Mouse (Mus musculus) heart, adult 18-20 months (tissue): ENCODE data around the gene Nell2. TPM values are rescaled to one million over a fixed set of nuclear protein-coding genes. Genes with fewer than 3 reads are reported as not detected.

Experiments used
- DNase-seq, 2 experiments: peaks; one replicate each; pipeline ENCODE4 v3.0.0; 2021 to 2022; ENCODE audit warnings: mixed read lengths in 1 of 2
- total RNA-seq, 2 experiments: library from RNA; stranded (reverse); gene quantifications; 2 replicates each; pipeline ENCODE4 v1.2.3; 2021

Gene Nell2
- total RNA-seq, 2 experiments from 2014 or later, result not detected

DNA sequence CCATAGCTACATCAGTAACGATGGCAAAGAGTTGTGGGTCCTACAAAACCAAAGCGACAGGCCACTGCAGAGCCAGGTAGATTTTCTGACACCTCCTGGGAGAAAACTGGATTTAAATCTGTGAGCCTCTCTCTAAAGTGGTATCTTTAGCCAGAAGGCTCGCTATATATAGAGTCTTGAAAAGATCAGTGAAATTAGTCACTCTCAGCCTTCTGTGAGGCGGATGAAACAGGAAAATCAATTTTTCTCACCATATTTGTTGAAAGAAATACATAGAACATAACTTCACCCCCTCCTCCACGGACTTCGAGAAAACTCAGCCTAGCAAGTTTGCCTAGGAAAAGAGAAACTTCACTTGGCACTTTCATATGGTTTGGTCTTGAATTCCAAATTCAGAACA is 54.4 kb downstream of the Nell2 start:
- DNase-seq, result no peak

DNA sequence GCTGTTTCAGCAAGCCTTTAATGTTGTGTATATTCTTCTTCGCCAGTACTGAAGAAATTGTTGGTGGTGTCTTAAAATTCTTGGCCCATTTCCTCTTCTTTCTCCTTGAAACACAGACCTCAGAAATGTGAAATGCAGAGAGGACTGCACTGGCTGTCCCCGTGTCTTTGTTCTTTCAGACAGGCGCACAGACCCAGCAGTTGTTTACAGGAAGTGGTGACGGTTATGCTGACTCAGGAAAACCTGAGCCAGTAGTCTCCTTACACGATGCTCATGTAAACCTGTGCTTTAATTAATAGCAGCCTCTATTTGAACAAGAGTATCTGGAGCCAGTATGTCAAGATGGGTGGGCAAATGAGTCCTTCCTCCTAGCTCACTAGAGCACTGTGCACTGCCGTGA is 61.2 kb downstream of the Nell2 start:
- DNase-seq, result no peak

GRCm38 (mm10) chr15:95460041-95460566 is 68.3 kb downstream of the Nell2 start:
- DNase-seq, result no peak

GRCm38 (mm10) chr15:95444586-95444985 is 83.8 kb downstream of the Nell2 start:
- DNase-seq, result no peak

DNA sequence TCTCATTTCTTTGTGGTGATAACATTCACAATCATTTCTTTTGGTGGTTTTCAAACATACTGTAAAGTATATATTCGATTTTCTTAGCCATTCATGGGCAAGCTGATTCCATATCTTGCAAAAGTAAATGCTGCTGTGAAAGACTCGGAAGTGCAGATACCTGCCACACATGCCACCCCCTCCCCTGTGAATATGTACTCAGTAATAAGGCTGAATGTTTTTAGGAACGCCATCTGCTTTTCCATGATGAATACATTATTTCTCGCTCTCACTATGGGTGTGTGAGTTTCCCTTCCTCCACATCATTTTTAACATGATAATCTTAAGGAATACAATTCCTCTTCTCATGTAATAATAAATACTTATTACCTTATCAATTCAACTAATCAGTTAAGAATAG is 90.6 kb downstream of the Nell2 start:
- no peak for DNase-seq

- DNase-seq, result no peak
These were observed 92.1 kb downstream of the Nell2 start for GRCm38 (mm10) chr15:95436261-95436660.

DNA sequence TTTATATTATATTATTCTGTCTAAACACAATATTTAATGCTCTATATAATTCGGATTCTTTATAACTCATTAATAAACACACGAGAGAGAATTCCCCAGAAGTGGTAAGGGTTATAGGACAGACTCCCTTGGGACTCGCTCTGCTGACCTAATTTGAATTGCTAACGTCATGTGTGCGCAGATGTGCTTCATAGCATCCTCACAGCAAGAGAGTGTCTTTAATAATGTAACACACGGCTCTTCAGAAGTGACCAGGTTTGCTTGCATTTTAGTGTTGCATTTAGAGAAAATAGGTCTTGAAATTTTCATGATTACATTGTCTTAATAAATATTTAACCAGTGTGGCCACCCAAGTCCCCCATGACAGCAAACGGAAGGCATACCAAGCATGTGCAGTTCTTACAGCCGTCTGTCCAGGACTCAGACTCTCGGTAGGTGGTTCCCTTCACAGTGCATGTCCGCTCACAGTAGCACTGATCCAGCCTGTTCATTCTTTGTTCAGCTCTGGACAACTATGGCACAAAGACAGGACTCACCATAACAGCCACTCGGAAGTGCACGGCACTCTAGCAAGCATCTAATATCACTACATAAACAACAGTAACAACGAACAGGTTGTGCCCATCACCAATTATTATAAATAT is 97.1 kb downstream of the Nell2 start:
- DNase-seq, result no peak

- no peak for DNase-seq
These were observed 98.4 kb downstream of the Nell2 start for GRCm38 (mm10) chr15:95430000-95430399.

DNA sequence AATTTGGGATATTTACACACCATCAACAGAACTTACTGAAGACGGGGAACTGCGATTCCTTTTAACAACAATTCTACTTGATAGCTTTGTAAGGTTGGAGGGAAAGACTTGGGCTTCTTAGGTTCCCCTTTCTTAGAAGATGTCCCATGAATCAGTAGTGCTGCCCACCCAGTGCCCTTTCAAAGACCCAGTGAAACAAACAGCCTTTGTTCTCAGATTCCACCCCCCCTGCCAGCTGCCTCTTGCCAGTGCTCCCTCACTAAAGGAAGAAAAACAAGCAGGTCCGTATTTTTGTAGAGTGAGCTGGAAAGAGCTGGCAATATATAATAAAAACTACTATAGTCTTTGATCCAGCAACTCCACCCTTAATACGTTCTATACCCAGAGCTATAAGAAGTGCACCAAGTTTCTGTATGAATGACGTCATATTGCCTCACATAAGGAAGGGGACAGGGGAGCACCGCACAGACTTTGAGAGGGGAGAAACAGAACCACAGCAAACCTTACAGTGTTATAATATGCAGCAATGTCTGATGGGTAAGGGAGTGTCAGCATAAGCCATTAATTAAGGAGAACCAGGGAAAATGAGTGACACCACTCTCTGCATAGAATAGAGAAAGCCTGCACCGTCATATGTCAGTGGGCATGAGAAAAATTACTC is 100.2 kb downstream of the Nell2 start:
- DNase-seq, result no peak

DNA sequence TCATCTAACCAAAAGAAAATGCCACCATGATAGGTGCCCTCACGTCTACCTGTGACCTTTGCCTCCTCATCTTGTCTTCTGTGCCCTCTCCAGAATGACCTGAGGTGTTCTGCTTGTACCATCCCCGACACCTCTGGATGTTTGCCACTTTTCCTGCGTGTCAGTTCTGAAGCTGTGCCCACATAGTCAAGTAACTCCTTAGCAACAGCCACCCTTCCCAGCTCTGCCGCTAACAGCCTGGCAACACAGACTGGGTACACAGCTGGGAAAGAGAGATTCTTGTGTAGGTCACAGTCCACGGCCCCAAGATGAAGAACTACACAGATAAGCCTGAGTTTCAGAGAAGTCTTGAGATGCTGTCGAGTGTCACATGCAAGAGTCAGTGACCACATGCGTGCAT is 103.3 kb downstream of the Nell2 start:
- no peak for DNase-seq

DNA sequence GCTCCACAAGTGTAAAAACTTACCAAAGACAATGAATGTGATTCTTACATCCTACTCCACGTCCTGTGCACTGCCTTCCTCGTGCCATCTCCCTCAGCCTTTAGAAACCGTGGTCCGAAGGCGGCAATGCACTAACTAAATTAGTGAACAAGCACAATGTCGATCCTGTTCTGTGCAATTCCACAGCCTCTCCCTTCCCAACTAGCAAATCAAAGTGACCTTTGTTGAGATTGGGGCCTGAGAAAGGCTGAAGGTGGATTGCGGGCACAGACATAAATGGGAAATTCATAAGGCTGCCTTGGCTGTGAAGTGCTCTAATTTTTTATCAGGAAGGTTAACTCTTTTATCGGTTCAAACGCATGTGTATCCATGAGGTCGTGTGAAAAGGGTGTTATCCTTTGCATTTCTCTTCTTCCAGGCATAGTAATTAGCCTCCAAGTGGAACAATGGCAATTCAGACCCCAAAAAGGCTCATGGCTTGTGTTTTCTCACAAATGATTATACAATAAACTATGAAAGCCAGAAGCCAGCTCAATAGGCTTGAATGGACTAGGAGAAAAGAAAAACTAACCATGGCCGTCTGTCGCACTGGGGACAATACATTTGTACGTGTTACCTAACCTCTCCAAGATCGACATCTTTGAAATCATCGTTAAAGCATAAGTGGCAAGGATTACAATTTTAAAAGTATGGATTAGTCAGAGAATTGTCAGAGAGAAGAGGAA is 106.0 kb downstream of the Nell2 start:
- no peak for DNase-seq

- no peak for DNase-seq
These were observed 109.7 kb downstream of the Nell2 start for GRCm38 (mm10) chr15:95418641-95419040.

DNA sequence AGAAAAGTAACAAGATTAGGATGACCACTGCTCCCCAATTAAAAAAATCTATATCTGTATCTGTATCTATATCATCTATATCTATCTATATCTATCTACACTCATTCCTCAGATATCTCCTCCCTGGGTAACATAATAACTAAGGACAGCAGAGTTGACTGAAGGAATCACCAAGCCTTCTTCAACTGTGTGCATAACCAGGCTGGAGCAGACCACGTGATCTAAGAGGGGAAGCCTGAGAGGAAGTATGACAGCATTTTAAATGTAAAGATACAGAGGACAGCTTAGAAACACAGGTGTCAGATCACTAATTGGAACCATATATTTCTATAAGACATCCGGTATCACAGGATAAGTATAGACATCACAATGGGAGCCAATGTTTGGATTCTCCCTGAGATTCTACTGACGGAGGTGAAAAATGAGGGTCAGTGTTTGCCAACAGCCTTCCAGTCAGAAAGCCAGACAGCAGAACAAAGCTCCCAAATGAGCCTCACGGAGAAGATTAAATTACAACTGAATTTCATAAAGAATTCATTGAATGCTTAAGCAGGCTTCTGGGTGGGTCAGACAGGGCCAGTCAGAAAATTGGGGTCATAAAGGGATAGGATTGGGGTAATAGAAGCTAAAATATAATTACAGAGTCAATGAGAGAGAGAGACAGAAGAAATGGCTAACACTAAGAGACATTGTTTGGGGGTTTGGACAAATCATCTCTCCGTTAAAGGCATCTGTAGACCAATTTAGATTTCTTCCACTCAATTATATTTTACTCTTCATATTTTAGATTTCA is 116.2 kb downstream of the Nell2 start:
- no peak for DNase-seq

GRCm38 (mm10) chr15:95410213-95410843 is 118.0 kb downstream of the Nell2 start:
- no peak for DNase-seq

DNA sequence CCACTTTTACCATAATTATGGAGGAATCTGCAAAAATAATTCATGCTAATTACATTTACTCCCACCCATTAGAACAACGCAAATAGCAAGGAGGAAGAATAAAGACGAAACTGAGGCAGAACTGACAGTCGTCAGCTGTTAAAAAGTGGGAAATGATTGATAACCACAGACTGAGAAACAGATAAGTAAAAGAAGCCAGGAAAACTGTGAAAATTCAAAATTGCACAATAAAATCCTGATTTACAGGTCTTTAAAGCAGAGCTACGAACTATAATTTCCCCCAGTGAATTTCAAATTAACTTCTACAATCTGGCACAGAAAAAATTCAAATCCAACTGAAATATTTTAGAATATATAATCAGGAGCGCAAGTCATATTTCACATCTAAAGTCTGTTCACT is 138.0 kb downstream of the Nell2 start:
- no peak for DNase-seq

GRCm38 (mm10) chr15:95388950-95389349 is 139.4 kb downstream of the Nell2 start:
- DNase-seq, result no peak

- DNase-seq, result no peak
These were observed 147.5 kb downstream of the Nell2 start for GRCm38 (mm10) chr15:95380859-95381258.

GRCm38 (mm10) chr15:95370720-95371395 is 157.5 kb downstream of the Nell2 start:
- no peak for DNase-seq

DNA sequence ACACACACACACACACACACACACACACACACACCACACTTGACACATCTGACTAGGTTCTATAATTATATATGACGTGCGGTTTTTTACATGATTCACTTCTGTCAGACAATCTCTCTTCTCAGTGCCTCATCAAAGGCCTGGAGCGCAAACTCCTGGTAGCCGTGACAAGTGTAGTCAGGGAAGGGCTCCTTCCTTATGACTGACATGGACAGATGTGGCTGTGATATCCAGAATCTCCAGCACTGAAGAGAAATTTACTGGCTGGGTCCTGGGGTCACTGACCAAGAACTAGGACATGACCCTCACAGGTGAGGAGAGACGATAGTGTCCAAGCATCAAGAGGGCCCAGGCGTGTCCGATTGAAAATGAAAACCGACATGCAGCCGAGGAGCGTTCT is 160.2 kb downstream of the Nell2 start:
- DNase-seq, result no peak

DNA sequence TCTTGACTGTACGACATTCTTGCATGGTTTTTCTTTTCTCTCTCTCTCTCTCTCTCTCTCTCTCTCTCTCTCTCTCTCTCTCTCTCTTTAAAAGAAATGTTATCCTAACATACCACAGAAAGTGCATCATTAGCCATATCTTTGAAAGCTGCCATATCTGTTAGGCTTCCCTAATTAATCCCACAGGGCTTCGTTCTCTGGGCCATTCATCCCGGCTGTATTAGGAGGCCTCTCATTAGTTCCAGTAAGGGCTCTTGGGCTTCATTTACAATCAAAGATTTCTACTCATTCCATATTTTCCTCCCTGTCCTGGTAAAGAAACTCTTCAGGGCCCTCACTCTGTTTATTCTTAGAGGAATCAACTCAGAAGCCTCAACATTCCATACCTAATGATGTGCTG is 161.9 kb downstream of the Nell2 start:
- DNase-seq, result no peak

- no peak for DNase-seq
These were observed 173.6 kb downstream of the Nell2 start for GRCm38 (mm10) chr15:95354806-95355205.
